Mouse (Mus musculus) kidney, postnatal 10 days (tissue): ENCODE measurements around the gene Abraxas2.

ENCODE experiments used
- DNase-seq: peaks from one replicate; pipeline ENCODE4 v3.0.0; 2021; ENCODE audit warnings: mixed read lengths

Abraxas2 gene

GRCm38 (mm10) chr7:132859042-132859958 lies at the start of gene Abraxas2:
Gene Abraxas2 (plus strand): TSS chr7:132859225.
- peak; percentile 94 for DNase-seq

- no peak for DNase-seq
Measured at GRCm38 (mm10) chr7:132809721-132810120, 49.3 kb upstream of the Abraxas2 start.

DNA sequence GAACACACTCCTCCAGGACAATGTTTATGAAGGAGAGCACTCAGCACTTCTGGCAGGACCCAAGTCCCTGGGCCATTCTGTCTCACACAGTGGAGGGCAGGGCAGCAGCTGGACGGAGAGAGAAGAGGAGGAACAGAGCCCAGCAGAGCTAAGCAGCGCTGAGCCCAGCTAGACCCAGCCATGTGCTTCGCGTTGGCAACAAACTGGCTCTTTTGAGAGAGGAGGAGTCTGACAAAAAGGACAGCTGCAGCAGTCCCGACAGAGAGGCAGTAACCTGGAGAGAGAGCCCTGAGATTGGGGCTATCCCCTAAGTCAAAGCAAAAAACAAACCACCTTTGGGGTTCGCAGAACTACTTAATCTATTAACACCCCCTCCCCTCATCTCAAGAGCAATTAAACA lies 48.7 kb upstream of the Abraxas2 start:
- DNase-seq, result peak; percentile 71

- DNase-seq, result peak; percentile 95
Measured at GRCm38 (mm10) chr7:132810879-132811278, 48.1 kb upstream of the Abraxas2 start.

DNA sequence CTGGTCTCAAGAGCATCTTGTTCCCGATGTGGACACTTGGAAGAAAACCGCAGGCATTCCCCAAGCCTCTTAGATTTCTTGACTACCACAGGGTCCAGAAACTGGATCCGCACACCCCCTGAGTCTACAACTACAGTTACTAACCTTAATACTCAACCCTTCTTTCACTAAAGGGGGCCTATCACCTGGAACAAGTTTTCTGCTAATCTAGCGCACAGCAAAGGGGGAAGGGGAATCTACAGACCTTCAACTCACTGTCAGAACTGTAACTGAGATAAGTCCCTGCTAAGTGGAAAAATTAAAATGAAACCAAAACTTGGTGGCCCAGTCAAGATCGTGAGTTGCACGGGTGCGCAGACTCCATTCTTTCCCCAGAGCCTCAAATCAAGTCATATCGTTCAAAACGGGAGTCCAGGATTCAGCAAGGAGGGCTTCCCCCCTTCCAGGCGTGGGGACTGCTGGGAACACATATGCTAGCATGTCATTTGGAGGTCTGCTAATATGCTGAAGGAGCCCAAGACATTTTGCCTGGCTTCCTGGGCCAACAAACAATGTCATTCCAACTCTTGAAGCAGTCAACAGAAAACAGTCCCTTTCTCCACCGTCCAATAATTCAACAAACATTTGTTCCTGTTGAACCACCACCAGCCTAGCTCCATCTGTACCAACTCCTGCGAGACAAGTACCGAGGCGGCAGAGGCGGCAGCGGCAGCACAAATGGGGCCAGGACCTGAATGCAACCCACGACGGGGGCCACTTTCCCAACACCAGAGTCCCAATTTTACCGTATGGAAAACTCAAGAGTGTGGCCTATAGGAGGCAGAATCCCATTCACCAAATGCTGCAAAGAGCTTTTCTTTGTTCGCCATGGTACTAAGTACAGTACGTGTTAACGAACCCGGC lies 47.1 kb upstream of the Abraxas2 start:
- peak; percentile 45 for DNase-seq

DNA sequence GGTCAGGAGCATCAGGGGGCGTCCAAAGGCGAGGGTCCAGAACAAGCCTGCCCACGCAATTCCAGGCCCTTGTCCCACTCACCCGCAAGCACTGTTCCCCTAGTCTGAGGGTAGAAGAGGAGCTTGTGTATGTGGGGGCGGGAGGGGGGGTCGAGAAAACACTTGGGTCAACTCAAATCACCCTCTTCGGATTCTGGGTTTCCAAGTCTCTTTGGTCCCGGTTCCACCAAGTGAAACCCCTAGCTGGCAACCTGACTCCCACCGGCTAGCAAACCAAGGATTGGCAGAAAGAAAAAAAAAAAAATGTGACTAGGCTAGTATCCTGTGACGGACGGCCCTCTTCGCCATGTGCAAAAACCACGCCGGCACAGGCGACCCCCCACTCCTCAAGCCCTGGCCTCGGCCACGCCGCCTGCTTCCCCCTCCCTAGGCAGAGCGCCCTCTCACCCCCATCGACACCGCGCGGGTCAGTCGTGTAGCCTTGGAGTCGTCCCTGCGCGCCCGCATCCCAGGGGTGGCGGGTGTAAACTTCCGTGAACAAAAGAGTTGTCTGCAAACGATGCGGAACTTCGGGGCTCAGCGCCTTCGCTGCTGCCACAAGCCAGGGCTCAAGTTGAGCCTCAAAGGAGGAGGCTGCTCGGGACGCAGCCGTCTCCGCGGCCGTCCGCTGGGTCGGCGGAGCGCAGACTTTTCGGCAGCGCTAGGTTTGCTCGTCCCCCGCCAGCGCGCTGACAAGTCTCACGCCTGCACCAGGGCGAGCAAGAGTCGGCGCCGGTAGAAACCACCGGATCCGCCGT lies 46.2 kb upstream of the Abraxas2 start:
- DNase-seq, result peak; percentile 73

GRCm38 (mm10) chr7:132813416-132814088 lies 45.5 kb upstream of the Abraxas2 start, which contains the start of gene Fam53b:
Gene Fam53b (minus strand): TSS chr7:132813886.
- peak; percentile 84 for DNase-seq

DNA sequence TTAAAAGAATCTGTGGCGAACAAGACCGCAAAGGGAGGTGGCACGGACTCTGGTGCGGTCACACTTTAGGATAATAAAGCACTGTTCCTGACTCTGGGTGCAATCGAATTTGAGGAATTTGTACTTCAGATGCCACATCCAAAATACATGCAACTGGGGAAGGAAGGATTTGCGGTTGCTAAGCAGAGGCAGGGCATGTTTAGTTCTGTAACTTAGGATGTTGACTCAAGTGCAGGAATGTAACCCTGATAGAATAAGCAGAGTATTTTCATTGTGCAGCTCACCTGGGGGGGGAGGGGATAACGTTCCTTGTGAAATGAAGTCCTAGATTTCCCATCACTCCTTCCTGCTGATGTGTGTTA lies 45.0 kb upstream of the Abraxas2 start:
- DNase-seq, result peak; percentile 36

GRCm38 (mm10) chr7:132815081-132815480 lies 43.9 kb upstream of the Abraxas2 start:
- no peak for DNase-seq

GRCm38 (mm10) chr7:132816528-132816927 lies 42.5 kb upstream of the Abraxas2 start:
- DNase-seq, result no peak

DNA sequence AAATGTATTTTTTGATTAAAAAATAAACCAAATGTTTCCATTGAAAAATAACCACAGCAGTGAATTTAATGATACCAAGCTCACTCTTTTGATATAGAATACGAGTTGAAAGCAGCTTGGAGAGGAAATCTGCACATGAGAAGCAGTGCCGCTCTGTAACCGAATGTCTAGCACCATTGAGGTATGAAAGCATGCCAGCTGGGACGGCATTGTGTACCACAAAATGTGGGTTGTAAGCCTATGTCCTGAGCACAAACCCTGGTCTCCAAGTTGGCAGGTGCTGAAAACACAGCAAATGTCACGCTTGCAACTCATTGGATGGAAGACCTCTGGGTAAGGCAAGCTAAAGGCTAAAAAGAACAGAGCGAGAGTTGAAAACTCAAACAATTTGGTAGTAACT lies 42.0 kb upstream of the Abraxas2 start:
- DNase-seq, result no peak

GRCm38 (mm10) chr7:132820692-132821091 lies 38.3 kb upstream of the Abraxas2 start:
- no peak for DNase-seq

DNA sequence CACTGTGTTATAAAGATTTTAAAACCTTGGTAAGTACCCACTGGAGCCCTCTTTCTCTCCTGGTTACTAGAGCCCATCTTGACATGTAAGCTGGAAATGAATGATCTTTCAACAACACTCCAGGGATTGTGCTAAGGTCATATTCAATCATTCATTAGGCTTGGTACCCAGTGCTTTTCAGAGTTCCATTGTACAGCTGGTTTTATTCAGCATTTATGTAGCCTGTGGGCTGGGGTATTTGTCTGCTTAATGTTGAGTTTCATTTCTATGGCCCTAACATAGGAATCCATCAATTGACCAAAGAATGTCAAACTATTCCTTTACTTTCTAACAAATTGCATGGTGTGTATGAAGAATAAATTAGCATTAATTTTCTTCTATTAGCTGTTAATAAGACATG lies 35.2 kb upstream of the Abraxas2 start:
- DNase-seq, result no peak

- no peak for DNase-seq
Measured at GRCm38 (mm10) chr7:132824346-132825022, 34.5 kb upstream of the Abraxas2 start.

DNA sequence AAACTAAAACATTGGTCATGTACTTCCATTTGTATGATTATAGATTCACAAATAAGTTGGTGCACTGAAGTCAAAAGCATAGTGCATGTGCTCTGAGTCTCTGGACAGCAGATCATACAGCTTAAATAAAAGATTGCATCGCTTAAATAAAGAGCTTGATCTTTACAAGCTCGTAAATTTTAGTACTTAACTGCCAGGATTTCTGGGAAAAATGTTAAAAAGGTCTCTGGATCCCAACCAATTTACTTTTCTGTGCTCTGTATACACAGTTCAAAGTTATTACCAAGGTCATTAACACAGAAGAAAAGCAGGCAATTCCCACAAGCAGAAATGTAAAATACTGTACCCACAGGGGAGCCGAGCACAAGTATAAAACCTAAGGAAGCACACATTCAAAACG lies 28.1 kb upstream of the Abraxas2 start:
- no peak for DNase-seq

DNA sequence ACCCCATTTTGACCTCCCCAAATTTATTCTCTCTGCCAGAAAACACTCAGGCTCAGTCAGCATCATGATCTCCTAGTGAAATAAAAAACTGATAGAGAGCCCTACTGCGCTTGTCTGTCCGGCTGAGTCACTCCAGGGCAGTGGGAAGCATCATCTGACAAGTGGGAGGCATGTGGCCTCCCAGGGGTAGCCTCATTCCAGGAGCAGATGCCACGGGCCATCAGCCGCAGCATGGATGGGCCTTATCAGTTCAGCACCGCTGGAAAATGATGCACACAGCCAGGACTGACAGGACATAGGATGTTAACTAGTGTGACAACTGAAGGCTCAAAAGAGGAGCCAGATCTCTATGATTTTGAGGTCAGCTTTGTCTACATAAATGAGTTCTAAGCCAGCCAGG lies 17.7 kb upstream of the Abraxas2 start:
- DNase-seq, result no peak

GRCm38 (mm10) chr7:132842455-132842854 lies 16.6 kb upstream of the Abraxas2 start:
- no peak for DNase-seq

DNA sequence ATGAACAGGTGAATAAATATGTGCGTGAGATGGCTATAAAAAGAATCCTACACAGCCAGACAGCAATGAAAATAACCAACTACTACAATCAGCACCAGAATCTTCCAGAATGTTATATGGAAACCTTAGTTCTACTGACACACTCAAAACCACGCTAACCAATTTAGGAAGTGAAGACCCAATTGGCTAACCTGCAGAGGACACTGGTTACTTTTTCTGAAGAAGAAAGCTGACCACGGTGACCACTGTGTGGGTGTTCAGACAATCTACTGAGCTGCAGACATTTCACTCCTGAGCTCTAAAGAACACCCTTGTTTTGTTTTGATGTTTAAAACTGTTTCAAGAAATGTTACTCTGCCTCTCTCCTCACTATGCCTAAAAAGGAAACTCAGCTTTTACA lies 15.9 kb upstream of the Abraxas2 start:
- no peak for DNase-seq

GRCm38 (mm10) chr7:132852173-132852844 lies 6.7 kb upstream of the Abraxas2 start, which contains the start of gene Eef1akmt2:
Gene Eef1akmt2 (minus strand): TSS chr7:132852673.
- peak; percentile 90 for DNase-seq

- DNase-seq, result no peak
Measured at GRCm38 (mm10) chr7:132853361-132853760, 5.7 kb upstream of the Abraxas2 start.

DNA sequence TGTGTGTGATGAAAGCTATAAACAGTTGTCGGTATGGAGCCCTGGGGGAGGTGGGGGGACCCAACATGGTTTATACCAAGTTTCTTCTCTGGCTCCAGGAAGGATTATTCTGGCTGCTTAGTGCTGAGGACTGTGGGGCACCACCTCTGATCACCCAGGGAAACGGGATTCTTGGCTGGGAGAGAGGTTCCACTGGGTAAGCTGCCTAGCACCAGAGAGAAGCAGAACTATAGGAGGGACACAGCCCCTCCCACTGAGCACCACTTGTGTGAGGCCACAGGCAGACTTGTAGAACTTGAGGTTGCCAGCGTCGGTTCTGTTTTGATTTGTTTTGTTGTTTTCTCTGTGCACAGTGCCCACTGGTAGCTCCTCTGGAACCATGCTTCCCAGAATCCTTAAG lies 5.1 kb upstream of the Abraxas2 start:
- no peak for DNase-seq
